Mouse (Mus musculus) cortical plate, adult 2 months (tissue): ENCODE results near the gene Rcbtb2.

Experiments
- CTCF ChIP-seq: fragments of 200-500 bp; IDR thresholded peaks from 2 replicates; pipeline ENCODE4 v1.5.1; 2011; ENCODE audit warnings: mild to moderate bottlenecking, control low read depth, low read length; ENCODE audit not compliant: insufficient read depth; ENCODE audit errors: extremely low read depth
- POLR2A ChIP-seq: fragments of 200-500 bp; IDR thresholded peaks from 2 replicates; pipeline ENCODE4 v1.6.1; 2011; ENCODE audit warnings: mild to moderate bottlenecking, low read length, control low read depth; ENCODE audit not compliant: insufficient read depth; ENCODE audit errors: extremely low read depth

DNA sequence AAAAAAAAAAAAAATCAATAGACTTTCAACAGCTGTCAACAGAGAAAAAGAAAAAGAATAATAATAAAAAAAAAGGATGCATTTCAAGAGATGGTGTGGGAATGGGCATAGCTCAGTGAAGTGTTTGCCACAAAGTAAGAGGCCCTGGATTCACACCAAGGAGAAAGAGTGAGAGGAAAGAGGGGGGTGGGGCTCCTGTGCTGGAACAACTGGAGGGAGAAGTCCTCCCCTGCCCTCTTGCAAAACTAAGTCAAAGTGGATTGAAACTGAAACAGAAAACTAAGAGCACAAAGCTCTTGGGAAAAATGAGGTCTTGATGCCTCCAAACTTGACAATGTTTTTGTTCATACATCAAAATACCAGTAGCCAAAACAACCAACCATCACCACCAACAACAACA is 86.4 kb downstream of the Rcbtb2 start:
- TF ChIP-seq CTCF (no peak), POLR2A (no peak)
